Mouse (Mus musculus): ENCODE measurements around the gene Ciz1. TPM values are rescaled to one million over a fixed set of nuclear protein-coding genes. Genes with fewer than 3 reads are reported as not detected.

The Ciz1 gene
- polyA plus RNA-seq (2012; rRNA removed) = 164 and 170 TPM in 2 replicates

- DNase-seq (ENCODE audit: extremely low spot score in 1 of 2, low spot score in 1 of 2) = no peak
These were observed at the start of gene Ciz1 for GRCm38 (mm10) chr2:32352151-32353006. Gene Ciz1, plus strand, starts transcription at chr2:32352327.

- DNase-seq (ENCODE audit: extremely low spot score in 1 of 2, low spot score in 1 of 2) = no peak
These were observed 49.2 kb upstream of the Ciz1 start for GRCm38 (mm10) chr2:32302952-32303351.

GRCm38 (mm10) chr2:32304145-32304832, 47.8 kb upstream of the Ciz1 start:
- DNase-seq (ENCODE audit: extremely low spot score in 1 of 2, low spot score in 1 of 2) = peak in 1 of 2 experiments; percentile 80

- DNase-seq (ENCODE audit: extremely low spot score in 1 of 2, low spot score in 1 of 2) = no peak
These were observed 46.5 kb upstream of the Ciz1 start for GRCm38 (mm10) chr2:32305668-32306067.

GRCm38 (mm10) chr2:32306176-32306575, 46.0 kb upstream of the Ciz1 start:
- DNase-seq (ENCODE audit: extremely low spot score in 1 of 2, low spot score in 1 of 2) = no peak

GRCm38 (mm10) chr2:32307247-32307798, 44.8 kb upstream of the Ciz1 start:
- DNase-seq (ENCODE audit: extremely low spot score in 1 of 2, low spot score in 1 of 2) = no peak

GRCm38 (mm10) chr2:32307941-32308760, 44.0 kb upstream of the Ciz1 start:
- peak in 1 of 2 experiments; percentile 89 for DNase-seq (ENCODE audit: extremely low spot score in 1 of 2, low spot score in 1 of 2)

GRCm38 (mm10) chr2:32308870-32309568, 43.1 kb upstream of the Ciz1 start:
- no peak for DNase-seq (ENCODE audit: extremely low spot score in 1 of 2, low spot score in 1 of 2)

GRCm38 (mm10) chr2:32310096-32310845, 41.9 kb upstream of the Ciz1 start:
- DNase-seq (ENCODE audit: extremely low spot score in 1 of 2, low spot score in 1 of 2) = no peak

GRCm38 (mm10) chr2:32311443-32312317, 40.4 kb upstream of the Ciz1 start:
- no peak for DNase-seq (ENCODE audit: extremely low spot score in 1 of 2, low spot score in 1 of 2)

GRCm38 (mm10) chr2:32312318-32312964, 39.7 kb upstream of the Ciz1 start:
- peak in 1 of 2 experiments; percentile 69 for DNase-seq (ENCODE audit: extremely low spot score in 1 of 2, low spot score in 1 of 2)

- DNase-seq (ENCODE audit: extremely low spot score in 1 of 2, low spot score in 1 of 2) = no peak
These were observed 37.3 kb upstream of the Ciz1 start for GRCm38 (mm10) chr2:32314831-32315230.

- DNase-seq (ENCODE audit: extremely low spot score in 1 of 2, low spot score in 1 of 2) = peak in 1 of 2 experiments; percentile 58
These were observed 36.4 kb upstream of the Ciz1 start for GRCm38 (mm10) chr2:32315751-32316150.

GRCm38 (mm10) chr2:32316887-32317656, 35.1 kb upstream of the Ciz1 start:
- no peak for DNase-seq (ENCODE audit: extremely low spot score in 1 of 2, low spot score in 1 of 2)

GRCm38 (mm10) chr2:32317791-32318417, 34.2 kb upstream of the Ciz1 start:
- DNase-seq (ENCODE audit: extremely low spot score in 1 of 2, low spot score in 1 of 2) = no peak

GRCm38 (mm10) chr2:32318709-32319585, 33.2 kb upstream of the Ciz1 start:
- no peak for DNase-seq (ENCODE audit: extremely low spot score in 1 of 2, low spot score in 1 of 2)
